Mouse (Mus musculus): ENCODE results near the gene Galnt3. TPM values are rescaled to one million over a fixed set of nuclear protein-coding genes. Genes with fewer than 3 reads are reported as not detected.

Gene Galnt3
- polyA plus RNA-seq, 1 experiment = 11.8 TPM

GRCm38 (mm10) chr2:66123756-66124589 is 821 bp downstream of the Galnt3 start:
- WGBS = under 1% methylated on average over 57 of the region's 57 CpGs
- DNase-seq (ENCODE audit: low read depth, low spot score) = no peak

- DNase-seq (ENCODE audit: low read depth, low spot score) = no peak
- WGBS = 54% methylated on average over 3 of the region's 3 CpGs
Observed at GRCm38 (mm10) chr2:66117686-66118085, 7.1 kb downstream of the Galnt3 start.

DNA sequence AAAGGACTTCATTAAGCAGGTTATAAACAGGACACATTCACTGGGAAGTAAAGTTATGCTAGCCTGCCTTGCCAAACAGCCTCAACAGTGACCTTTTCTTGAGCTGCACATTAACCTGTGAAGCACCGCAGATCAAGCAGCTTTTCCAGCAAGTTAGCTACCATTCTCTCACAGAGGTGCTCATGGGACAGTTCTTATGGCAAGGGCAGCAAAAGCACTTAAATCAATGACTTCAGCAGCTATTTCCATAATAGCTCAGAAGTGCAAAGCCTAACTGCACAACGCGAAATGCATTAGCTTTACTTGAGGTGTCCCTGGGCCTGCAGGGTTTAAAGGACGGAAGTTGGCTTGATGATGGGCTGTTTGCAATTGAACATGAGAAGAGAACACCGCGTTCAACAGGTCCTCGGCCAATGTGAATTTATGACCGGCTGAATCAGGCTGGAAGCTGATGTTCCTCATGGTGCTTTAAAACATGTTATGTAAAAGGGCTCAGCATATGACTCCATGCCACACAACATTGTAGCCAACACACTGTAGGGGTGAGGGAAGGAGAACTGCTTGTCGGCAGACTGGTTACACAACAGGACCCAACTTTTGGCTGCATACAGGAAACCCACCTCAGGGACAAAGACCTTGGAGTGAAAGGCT is 16.8 kb downstream of the Galnt3 start:
- WGBS = 91% methylated on average over 9 of the region's 9 CpGs
- no peak for DNase-seq (ENCODE audit: low read depth, low spot score)

DNA sequence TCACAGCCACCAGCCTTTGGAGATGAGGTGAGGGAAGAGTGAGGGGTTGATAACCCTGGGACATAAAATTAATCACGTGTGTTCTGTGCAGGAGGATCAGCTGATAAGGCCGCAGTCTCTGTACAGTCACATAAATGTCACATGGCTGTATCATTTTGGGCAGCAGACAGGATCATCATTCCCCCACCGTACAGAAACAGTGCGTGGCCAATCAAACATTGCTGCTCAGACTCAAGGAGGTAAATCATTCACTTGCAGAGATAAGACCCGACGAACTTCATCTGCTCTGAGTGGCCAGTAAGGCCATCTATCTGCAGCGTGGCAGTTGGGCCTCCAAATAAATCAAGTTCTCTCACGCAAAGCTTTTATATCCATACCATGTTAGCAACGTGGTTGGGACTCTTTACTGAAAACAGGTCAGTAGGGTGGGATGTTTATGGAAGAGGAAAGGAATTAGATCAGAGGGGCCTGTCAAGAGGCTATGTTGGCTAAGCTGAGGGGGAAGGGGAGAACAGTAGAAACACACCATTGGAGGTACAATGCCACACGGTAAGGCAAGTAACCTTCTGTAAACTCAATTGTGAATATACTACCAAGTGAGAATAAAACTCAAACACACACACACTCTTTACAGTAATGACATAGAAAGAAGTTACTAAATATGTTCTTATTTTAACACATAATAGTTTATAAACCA is 20.9 kb downstream of the Galnt3 start:
- no peak for DNase-seq (ENCODE audit: low read depth, low spot score)
- 38% methylated on average over 10 of the region's 10 CpGs for WGBS

DNA sequence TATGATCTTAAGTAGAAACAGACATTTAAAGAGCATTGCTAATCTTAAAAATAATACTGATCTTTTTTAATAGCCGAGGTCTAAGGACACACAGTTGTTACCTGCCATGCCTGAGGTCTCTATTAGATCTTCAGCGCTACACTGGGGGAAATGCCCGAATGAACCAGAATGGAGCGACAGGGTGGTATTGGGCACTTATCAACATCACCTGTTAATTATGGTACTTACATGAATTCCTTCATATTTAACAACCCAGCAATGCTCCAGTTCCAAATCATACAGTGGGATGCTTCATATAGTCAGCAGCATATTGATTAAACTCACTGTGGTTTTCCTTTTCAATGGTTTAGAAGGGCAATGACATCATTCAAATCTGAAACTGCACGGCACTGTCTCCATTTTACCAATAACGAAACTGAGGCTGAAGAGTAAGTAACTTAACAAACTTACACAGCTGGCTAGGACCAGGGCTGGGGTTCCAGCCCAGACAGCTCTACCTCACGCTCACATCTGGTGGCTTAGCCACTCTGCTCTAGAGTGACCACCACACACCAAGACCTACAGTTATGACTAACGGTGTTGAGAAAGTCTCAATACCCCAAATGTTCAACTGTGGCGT is 23.0 kb downstream of the Galnt3 start:
- no peak for DNase-seq (ENCODE audit: low read depth, low spot score)
- 96% methylated on average over 9 of the region's 9 CpGs for WGBS

- WGBS = 69% methylated on average over 17 of the region's 17 CpGs
Observed at GRCm38 (mm10) chr2:66100671-66101351, 24.0 kb downstream of the Galnt3 start.

GRCm38 (mm10) chr2:66100239-66100638 is 24.6 kb downstream of the Galnt3 start:
- DNase-seq (ENCODE audit: low read depth, low spot score) = no peak
- 89% methylated on average over 7 of the region's 7 CpGs for WGBS

More at GRCm38 (mm10) chr2:66100671-66101351, 24.0 kb downstream of the Galnt3 start:
- no peak for DNase-seq (ENCODE audit: low read depth, low spot score)

DNA sequence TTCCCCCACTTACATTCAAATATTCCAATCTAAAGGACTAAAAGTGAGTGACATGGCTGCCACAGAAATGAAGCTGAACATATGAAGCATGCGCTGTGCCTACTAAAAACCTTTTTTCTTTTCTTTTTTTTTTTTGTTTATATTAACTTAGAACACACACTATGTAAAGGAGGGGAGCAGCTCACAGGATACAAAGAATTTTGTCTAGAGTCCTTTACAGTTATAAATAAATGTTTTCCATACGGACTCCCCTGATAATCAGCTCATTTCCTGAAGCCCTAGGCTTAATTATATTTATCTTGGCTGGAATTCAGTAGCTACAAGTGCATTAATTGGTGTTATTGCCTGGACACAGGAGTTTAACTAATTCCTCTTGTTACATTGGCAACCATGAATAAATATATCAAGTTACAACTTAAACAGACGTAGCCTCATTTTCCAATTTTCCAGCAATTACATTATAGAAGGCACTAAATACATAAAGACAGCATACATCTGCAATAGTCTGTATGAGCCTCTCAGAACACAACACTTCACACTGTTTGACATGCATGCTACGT is 30.1 kb downstream of the Galnt3 start:
- WGBS = 47% methylated on average over 4 of the region's 4 CpGs
- no peak for DNase-seq (ENCODE audit: low read depth, low spot score)

- 58% methylated on average over 5 of the region's 5 CpGs for WGBS
- no peak for DNase-seq (ENCODE audit: low read depth, low spot score)
Observed at GRCm38 (mm10) chr2:66091296-66091695, 33.5 kb downstream of the Galnt3 start.

- 84% methylated on average over 4 of the region's 4 CpGs for WGBS
- no peak for DNase-seq (ENCODE audit: low read depth, low spot score)
Observed at GRCm38 (mm10) chr2:66081876-66082275, 42.9 kb downstream of the Galnt3 start.

- 94% methylated on average over 2 of the region's 2 CpGs for WGBS
- no peak for DNase-seq (ENCODE audit: low read depth, low spot score)
Observed at GRCm38 (mm10) chr2:66080731-66081130, 44.1 kb downstream of the Galnt3 start.

- no peak for DNase-seq (ENCODE audit: low read depth, low spot score)
Observed at GRCm38 (mm10) chr2:66069454-66069853, 55.3 kb downstream of the Galnt3 start.

GRCm38 (mm10) chr2:66063291-66063690 is 61.5 kb downstream of the Galnt3 start:
- WGBS = 85% methylated on average over 10 of the region's 10 CpGs
- no peak for DNase-seq (ENCODE audit: low read depth, low spot score)

More at GRCm38 (mm10) chr2:66069454-66069853, 55.3 kb downstream of the Galnt3 start:
- 62% methylated on average over 6 of the region's 6 CpGs for WGBS

GRCm38 (mm10) chr2:66044405-66045089 is 80.2 kb downstream of the Galnt3 start:
- WGBS = 88% methylated on average over 12 of the region's 12 CpGs
- no peak for DNase-seq (ENCODE audit: low read depth, low spot score)

- WGBS = 73% methylated on average over 17 of the region's 17 CpGs
- DNase-seq (ENCODE audit: low read depth, low spot score) = no peak
Observed at GRCm38 (mm10) chr2:66043441-66044404, 81.1 kb downstream of the Galnt3 start.

GRCm38 (mm10) chr2:66041917-66042419 is 82.8 kb downstream of the Galnt3 start:
- no peak for DNase-seq (ENCODE audit: low read depth, low spot score)
- WGBS = 72% methylated on average over 9 of the region's 9 CpGs

DNA sequence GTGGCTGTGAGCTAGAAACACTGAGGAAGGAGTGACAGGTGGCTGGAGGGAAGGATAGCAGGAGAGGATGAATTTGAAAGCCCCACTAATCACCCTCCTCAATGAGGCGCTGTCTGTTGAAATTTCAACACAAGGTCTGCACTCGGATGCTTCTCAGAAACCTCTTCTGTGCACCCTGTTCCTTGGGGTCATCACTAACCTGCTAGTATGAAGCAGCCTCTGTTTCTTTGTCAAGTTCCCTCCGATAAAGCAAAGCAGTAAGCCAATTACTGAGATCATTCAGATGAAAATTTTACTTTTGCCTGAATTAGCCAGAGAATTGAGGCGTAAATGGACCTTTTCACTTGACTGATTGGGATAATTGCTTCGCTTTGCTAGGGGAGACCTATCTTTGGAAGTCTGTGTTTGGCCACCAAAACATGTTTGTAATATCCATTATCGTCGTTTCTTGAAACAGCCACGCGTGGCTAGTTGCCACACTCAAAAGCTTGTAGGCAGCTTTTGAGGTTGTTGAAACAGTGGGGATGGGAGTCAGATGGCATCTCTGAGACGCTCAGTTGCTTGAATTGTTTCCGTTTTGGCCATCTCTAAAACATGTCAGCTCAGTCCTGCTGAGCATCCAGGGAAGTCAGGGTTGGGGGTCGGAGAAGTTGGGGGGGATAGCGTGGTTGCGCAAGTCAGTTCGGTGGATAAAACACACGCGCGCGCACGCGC is 83.4 kb downstream of the Galnt3 start:
- no peak for DNase-seq (ENCODE audit: low read depth, low spot score)
- 93% methylated on average over 21 of the region's 21 CpGs for WGBS

Measured in large intestine, adult 2 months (tissue).